Mouse (Mus musculus): ENCODE measurements around the gene Foxo3.

The Foxo3 gene

GRCm38 (mm10) chr10:42275401-42275870 lies 1.1 kb downstream of the Foxo3 start:
- DNase-seq: peak; percentile 58 to 68

- peak; percentile 30 to 40 for DNase-seq
These were observed 1.7 kb downstream of the Foxo3 start for GRCm38 (mm10) chr10:42274712-42275400.

GRCm38 (mm10) chr10:42273760-42274691 lies 2.5 kb downstream of the Foxo3 start:
- DNase-seq: peak; percentile 63 to 66

GRCm38 (mm10) chr10:42273403-42273759 lies 3.2 kb downstream of the Foxo3 start:
- DNase-seq: no peak

GRCm38 (mm10) chr10:42271454-42272230 lies 4.9 kb downstream of the Foxo3 start:
- DNase-seq: no peak

- peak; percentile 58 to 63 for DNase-seq
These were observed 6.1 kb downstream of the Foxo3 start for GRCm38 (mm10) chr10:42270277-42271083.

- peak; percentile 45 to 54 for DNase-seq
These were observed 7.1 kb downstream of the Foxo3 start for GRCm38 (mm10) chr10:42269281-42270025.

GRCm38 (mm10) chr10:42267811-42268545 lies 8.6 kb downstream of the Foxo3 start:
- DNase-seq: no peak

GRCm38 (mm10) chr10:42265021-42265689 lies 11.4 kb downstream of the Foxo3 start:
- no peak for DNase-seq

- no peak for DNase-seq
These were observed 12.4 kb downstream of the Foxo3 start for GRCm38 (mm10) chr10:42264195-42264594.

GRCm38 (mm10) chr10:42263701-42264100 lies 12.9 kb downstream of the Foxo3 start:
- no peak for DNase-seq

GRCm38 (mm10) chr10:42262061-42262460 lies 14.5 kb downstream of the Foxo3 start:
- DNase-seq: no peak

GRCm38 (mm10) chr10:42261103-42261502 lies 15.5 kb downstream of the Foxo3 start:
- no peak for DNase-seq

- no peak for DNase-seq
These were observed 16.0 kb downstream of the Foxo3 start for GRCm38 (mm10) chr10:42260523-42260922.

- DNase-seq: no peak
These were observed 17.0 kb downstream of the Foxo3 start for GRCm38 (mm10) chr10:42259602-42260001.

GRCm38 (mm10) chr10:42257985-42258384 lies 18.6 kb downstream of the Foxo3 start:
- no peak for DNase-seq

GRCm38 (mm10) chr10:42254788-42255187 lies 21.8 kb downstream of the Foxo3 start:
- DNase-seq: no peak

- DNase-seq: no peak
These were observed 24.7 kb downstream of the Foxo3 start for GRCm38 (mm10) chr10:42251749-42252323.

- DNase-seq: no peak
These were observed 25.4 kb downstream of the Foxo3 start for GRCm38 (mm10) chr10:42251203-42251602.

GRCm38 (mm10) chr10:42249965-42250364 lies 26.6 kb downstream of the Foxo3 start:
- DNase-seq: no peak

Data from B cell, adult 2 months (primary cell).